Mouse (Mus musculus): Measurements from ENCODE around the gene Casp7. TPM values are rescaled to one million over a fixed set of nuclear protein-coding genes. Genes with fewer than 3 reads are reported as not detected.
"Not testable (repeated sequence)": the region's sequence is repeated elsewhere in the genome, so short reads cannot be mapped to it uniquely, and the experiment has no call there.

Casp7 gene
- polyA plus RNA-seq (2014; fragmentation: Nextera tagmentation; extraction: Ambion mirVana), result 21.5 and 21.7 TPM in 2 replicates

GRCm38 (mm10) chr19:56396669-56397621 is at the start of gene Casp7:
Gene Casp7 (plus strand): TSS chr19:56397129.
- H3K9ac ChIP-seq (ENCODE audit: low read depth, low read length), result peak within 1 kb of the TSS; percentile 76
- no peaks in the 10 kb centered on the region; the same call in 1 of the 2 replicates for H3K27me3 ChIP-seq (replicated peaks; ENCODE audit: control insufficient read depth, insufficient read depth, low read length)
- H3K36me3 ChIP-seq (ENCODE audit: control insufficient read depth, insufficient read depth, low read length), result no peaks in the 10 kb centered on the region
- peak within 1 kb of the TSS; percentile 95 for H3K4me2 ChIP-seq (ENCODE audit: low read depth, low read length)
- H3K4me1 ChIP-seq (ENCODE audit: control insufficient read depth, insufficient read depth, low read length), result peaks cover 13% of the 10 kb centered on the region; the same call in 1 of the 2 replicates
- DNase-seq (ENCODE audit: low spot score), result peak; percentile 85
- H3K4me3 ChIP-seq (ENCODE audit: low read depth, low read length), result peak within 1 kb of the TSS; percentile 65
- H3K9me3 ChIP-seq (ENCODE audit: control insufficient read depth, low read length), result no peaks in the 10 kb centered on the region
- 1% methylated on average over 38 of the region's 78 CpGs for WGBS
- peak; percentile 74 for ATAC-seq (ENCODE audit: low read depth)
- H3K27ac ChIP-seq (replicated peaks; ENCODE audit: low read depth, low read length), result peak within 1 kb of the TSS; percentile 78

GRCm38 (mm10) chr19:56349295-56349694 is 47.6 kb upstream of the Casp7 start:
- ATAC-seq (ENCODE audit: low read depth) (0 out of 2 replicates have a peak, but pooled peaks have one; percentile 33), DNase-seq (ENCODE audit: low spot score) (no peak)
- Histone ChIP-seq H3K36me3 (ENCODE audit: control insufficient read depth, insufficient read depth, low read length) (no peaks in the 10 kb centered on the region), H3K27me3 (replicated peaks; ENCODE audit: control insufficient read depth, insufficient read depth, low read length) (no peaks in the 10 kb centered on the region; the same call in 1 of the 2 replicates), H3K27ac (replicated peaks; ENCODE audit: low read depth, low read length) (no peak overlapping the region), H3K4me3 (ENCODE audit: low read depth, low read length) (no peak overlapping the region), H3K4me2 (ENCODE audit: low read depth, low read length) (no peak overlapping the region), H3K9ac (ENCODE audit: low read depth, low read length) (no peak overlapping the region), H3K4me1 (ENCODE audit: control insufficient read depth, insufficient read depth, low read length) (no peaks in the 10 kb centered on the region), H3K9me3 (ENCODE audit: control insufficient read depth, low read length) (no peaks in the 10 kb centered on the region)
- WGBS, result 15% methylated on average over 6 of the region's 6 CpGs

- ATAC-seq (ENCODE audit: low read depth), result no peak
- H3K27me3 ChIP-seq (replicated peaks; ENCODE audit: control insufficient read depth, insufficient read depth, low read length), result no peaks in the 10 kb centered on the region
- no peak overlapping the region for H3K9ac ChIP-seq (ENCODE audit: low read depth, low read length)
- no peak overlapping the region for H3K27ac ChIP-seq (replicated peaks; ENCODE audit: low read depth, low read length)
- DNase-seq (ENCODE audit: low spot score), result no peak
- 79% methylated on average over 10 of the region's 10 CpGs for WGBS
- H3K4me3 ChIP-seq (ENCODE audit: low read depth, low read length), result no peak overlapping the region
- no peaks in the 10 kb centered on the region for H3K9me3 ChIP-seq (ENCODE audit: control insufficient read depth, low read length)
- H3K36me3 ChIP-seq (ENCODE audit: control insufficient read depth, insufficient read depth, low read length), result no peaks in the 10 kb centered on the region
- H3K4me2 ChIP-seq (ENCODE audit: low read depth, low read length), result no peak overlapping the region
- H3K4me1 ChIP-seq (ENCODE audit: control insufficient read depth, insufficient read depth, low read length), result no peaks in the 10 kb centered on the region
These were observed 43.2 kb upstream of the Casp7 start for GRCm38 (mm10) chr19:56353689-56354088.

- Histone ChIP-seq H3K9ac (ENCODE audit: low read depth, low read length) (no peak overlapping the region), H3K27ac (replicated peaks; ENCODE audit: low read depth, low read length) (no peak overlapping the region), H3K9me3 (ENCODE audit: control insufficient read depth, low read length) (no peaks in the 10 kb centered on the region), H3K27me3 (replicated peaks; ENCODE audit: control insufficient read depth, insufficient read depth, low read length) (no peaks in the 10 kb centered on the region), H3K4me2 (ENCODE audit: low read depth, low read length) (no peak overlapping the region), H3K4me3 (ENCODE audit: low read depth, low read length) (no peak overlapping the region), H3K4me1 (ENCODE audit: control insufficient read depth, insufficient read depth, low read length) (no peaks in the 10 kb centered on the region), H3K36me3 (ENCODE audit: control insufficient read depth, insufficient read depth, low read length) (no peaks in the 10 kb centered on the region)
- DNase-seq (ENCODE audit: low spot score), result no peak
- 85% methylated on average over 12 of the region's 12 CpGs for WGBS
- ATAC-seq (ENCODE audit: low read depth), result no peak
These were observed 41.7 kb upstream of the Casp7 start for GRCm38 (mm10) chr19:56355201-56355600.

- H3K4me2 ChIP-seq (ENCODE audit: low read depth, low read length), result peak overlapping the region; percentile 23; the same call in 1 of the 2 replicates
These were observed 40.2 kb upstream of the Casp7 start for GRCm38 (mm10) chr19:56356480-56357373.

GRCm38 (mm10) chr19:56357374-56357708 is 39.6 kb upstream of the Casp7 start:
- H3K9ac ChIP-seq (ENCODE audit: low read depth, low read length); H3K4me1 ChIP-seq (ENCODE audit: control insufficient read depth, insufficient read depth, low read length); H3K9me3 ChIP-seq (ENCODE audit: control insufficient read depth, low read length); H3K4me2 ChIP-seq (ENCODE audit: low read depth, low read length); H3K36me3 ChIP-seq (ENCODE audit: control insufficient read depth, insufficient read depth, low read length); H3K4me3 ChIP-seq (ENCODE audit: low read depth, low read length); DNase-seq (ENCODE audit: low spot score); H3K27ac ChIP-seq (replicated peaks; ENCODE audit: low read depth, low read length); H3K27me3 ChIP-seq (replicated peaks; ENCODE audit: control insufficient read depth, insufficient read depth, low read length); ATAC-seq (ENCODE audit: low read depth): not testable (repeated sequence)
- 78% methylated on average over 2 of the region's 2 CpGs for WGBS

More at GRCm38 (mm10) chr19:56356480-56357373, 40.2 kb upstream of the Casp7 start:
- H3K36me3 ChIP-seq (ENCODE audit: control insufficient read depth, insufficient read depth, low read length), result no peaks in the 10 kb centered on the region
- peak; percentile 63 for DNase-seq (ENCODE audit: low spot score)
- no peak overlapping the region for H3K4me3 ChIP-seq (ENCODE audit: low read depth, low read length)
- no peak overlapping the region for H3K27ac ChIP-seq (replicated peaks; ENCODE audit: low read depth, low read length)
- no peak overlapping the region for H3K9ac ChIP-seq (ENCODE audit: low read depth, low read length)
- H3K9me3 ChIP-seq (ENCODE audit: control insufficient read depth, low read length), result no peaks in the 10 kb centered on the region
- H3K27me3 ChIP-seq (replicated peaks; ENCODE audit: control insufficient read depth, insufficient read depth, low read length), result no peaks in the 10 kb centered on the region
- no peak for ATAC-seq (ENCODE audit: low read depth)
- WGBS, result 41% methylated on average over 17 of the region's 17 CpGs
- no peaks in the 10 kb centered on the region for H3K4me1 ChIP-seq (ENCODE audit: control insufficient read depth, insufficient read depth, low read length)

- no peak overlapping the region for H3K9ac ChIP-seq (ENCODE audit: low read depth, low read length)
- 69% methylated on average over 2 of the region's 2 CpGs for WGBS
- DNase-seq (ENCODE audit: low spot score), result no peak
- H3K27me3 ChIP-seq (replicated peaks; ENCODE audit: control insufficient read depth, insufficient read depth, low read length), result no peaks in the 10 kb centered on the region
- H3K4me3 ChIP-seq (ENCODE audit: low read depth, low read length), result no peak overlapping the region
- no peak overlapping the region for H3K4me2 ChIP-seq (ENCODE audit: low read depth, low read length)
- no peaks in the 10 kb centered on the region for H3K9me3 ChIP-seq (ENCODE audit: control insufficient read depth, low read length)
- no peak overlapping the region for H3K27ac ChIP-seq (replicated peaks; ENCODE audit: low read depth, low read length)
- H3K4me1 ChIP-seq (ENCODE audit: control insufficient read depth, insufficient read depth, low read length), result no peaks in the 10 kb centered on the region
- ATAC-seq (ENCODE audit: low read depth), result no peak
- no peaks in the 10 kb centered on the region for H3K36me3 ChIP-seq (ENCODE audit: control insufficient read depth, insufficient read depth, low read length)
These were observed 38.0 kb upstream of the Casp7 start for GRCm38 (mm10) chr19:56358890-56359289.

- Histone ChIP-seq H3K4me3 (ENCODE audit: low read depth, low read length) (no peak overlapping the region), H3K4me1 (ENCODE audit: control insufficient read depth, insufficient read depth, low read length) (no peaks in the 10 kb centered on the region), H3K9ac (ENCODE audit: low read depth, low read length) (no peak overlapping the region), H3K9me3 (ENCODE audit: control insufficient read depth, low read length) (no peaks in the 10 kb centered on the region), H3K27me3 (replicated peaks; ENCODE audit: control insufficient read depth, insufficient read depth, low read length) (no peaks in the 10 kb centered on the region), H3K27ac (replicated peaks; ENCODE audit: low read depth, low read length) (no peak overlapping the region), H3K4me2 (ENCODE audit: low read depth, low read length) (no peak overlapping the region), H3K36me3 (ENCODE audit: control insufficient read depth, insufficient read depth, low read length) (no peaks in the 10 kb centered on the region)
- ATAC-seq (ENCODE audit: low read depth) (no peak), DNase-seq (ENCODE audit: low spot score) (no peak)
- WGBS, result 64% methylated on average over 15 of the region's 15 CpGs
These were observed 33.0 kb upstream of the Casp7 start for GRCm38 (mm10) chr19:56363721-56364460.

Measured in embryonic facial prominence, embryonic 14.5 days (tissue).